Mouse (Mus musculus): ENCODE measurements at regions not wholly inside any gene's neighbourhood (a gene's known extent, or its start where the extent isn't known, plus 50 kb on each side); places are given as distances from the start of the nearest gene placed in this dataset.

- Histone ChIP-seq H3K27me3 (peaks cover 16% of the 10 kb centered on the region), H3K4me2 (no peak overlapping the region), H3K27ac (no peak overlapping the region), H3K36me3 (ENCODE audit: poor library complexity, severe bottlenecking) (no peaks in the 10 kb centered on the region), H3K4me3 (no peak overlapping the region), H3K4me1 (peaks cover 22% of the 10 kb centered on the region), H3K9me3 (replicated peaks) (no peaks in the 10 kb centered on the region), H3K9ac (no peak overlapping the region)
- 26% methylated on average over 9 of the region's 9 CpGs for WGBS
- ATAC-seq, result no peak
Measured at GRCm38 (mm10) chr4:125439856-125440255, 50.6 kb upstream of the Grik3 start.

DNA sequence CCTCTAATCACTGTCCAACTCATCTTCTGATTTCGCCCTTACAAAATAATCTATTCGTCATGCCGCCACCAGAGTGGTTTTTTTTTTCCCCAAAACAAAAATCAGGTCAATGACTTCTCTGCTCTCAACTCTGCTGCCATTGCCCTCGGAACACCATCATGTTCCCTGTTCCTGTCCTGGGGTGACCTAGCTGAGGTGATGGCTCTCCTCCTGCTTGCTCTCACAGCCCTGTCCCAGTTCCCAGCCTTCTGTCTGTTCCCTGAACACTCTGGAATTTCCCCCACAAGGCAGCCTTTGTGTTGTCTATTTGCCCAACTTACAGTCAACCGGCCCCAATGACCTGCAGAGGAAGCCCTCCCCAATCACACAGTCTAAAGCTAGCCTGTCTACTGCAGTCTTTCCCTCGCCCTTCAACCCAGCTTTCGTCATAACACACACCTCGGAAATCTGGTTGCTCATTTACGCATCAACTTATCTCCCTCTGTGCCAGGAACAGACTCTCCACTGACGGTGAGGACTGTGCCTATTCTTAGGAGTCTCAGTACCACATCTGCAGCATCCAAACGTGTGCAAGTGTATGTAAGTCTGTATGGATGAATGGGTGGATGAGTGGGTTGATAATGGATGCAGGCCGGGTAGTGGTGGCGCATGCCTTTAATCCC lies 53.2 kb upstream of the Grik3 start:
- ATAC-seq, result no peak
- peaks cover 18% of the 10 kb centered on the region for H3K4me1 ChIP-seq
- H3K27ac ChIP-seq, result no peak overlapping the region
- 84% methylated on average over 13 of the region's 13 CpGs for WGBS
- no peak overlapping the region for H3K4me2 ChIP-seq
- peaks cover 16% of the 10 kb centered on the region for H3K27me3 ChIP-seq
- no peak overlapping the region for H3K4me3 ChIP-seq
- no peak overlapping the region for H3K9ac ChIP-seq
- no peaks in the 10 kb centered on the region for H3K36me3 ChIP-seq (ENCODE audit: poor library complexity, severe bottlenecking)
- no peaks in the 10 kb centered on the region for H3K9me3 ChIP-seq (replicated peaks)

GRCm38 (mm10) chr4:125433511-125433910 lies 57.0 kb upstream of the Grik3 start:
- Histone ChIP-seq H3K27me3 (peaks cover 4% of the 10 kb centered on the region), H3K27ac (no peak overlapping the region), H3K4me1 (no peaks in the 10 kb centered on the region), H3K9ac (no peak overlapping the region), H3K9me3 (replicated peaks) (no peaks in the 10 kb centered on the region), H3K4me2 (no peak overlapping the region), H3K36me3 (ENCODE audit: poor library complexity, severe bottlenecking) (no peaks in the 10 kb centered on the region), H3K4me3 (no peak overlapping the region)
- WGBS, result 18% methylated on average over 3 of the region's 3 CpGs
- ATAC-seq, result no peak

- no peaks in the 10 kb centered on the region for H3K36me3 ChIP-seq (ENCODE audit: poor library complexity, severe bottlenecking)
- ATAC-seq, result no peak
- no peak overlapping the region for H3K9ac ChIP-seq
- no peak overlapping the region for H3K4me3 ChIP-seq
- H3K27me3 ChIP-seq, result no peaks in the 10 kb centered on the region
- no peak overlapping the region for H3K27ac ChIP-seq
- no peak overlapping the region for H3K4me2 ChIP-seq
- H3K4me1 ChIP-seq, result no peaks in the 10 kb centered on the region
- no peaks in the 10 kb centered on the region for H3K9me3 ChIP-seq (replicated peaks)
Measured at GRCm38 (mm10) chr4:125431648-125432047, 58.9 kb upstream of the Grik3 start.

DNA sequence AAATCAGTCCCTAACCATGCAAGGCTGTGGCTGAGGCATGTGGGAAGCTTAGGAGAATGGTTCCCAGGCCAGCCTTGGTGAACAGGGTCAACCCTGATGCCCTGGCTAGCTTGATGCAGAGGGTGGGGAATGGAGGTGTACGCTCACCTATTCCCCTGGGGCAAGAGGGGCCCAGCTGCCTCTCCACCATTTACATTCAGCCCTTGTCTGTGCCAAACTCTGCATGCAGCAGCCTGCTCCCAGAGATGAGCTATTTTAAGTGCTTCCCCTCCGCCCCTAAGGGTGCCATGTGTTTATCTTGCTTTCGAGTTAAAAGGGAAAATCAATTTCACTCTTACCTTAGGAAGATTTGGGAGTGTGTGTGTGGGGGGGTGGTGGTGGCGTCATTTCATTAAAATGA lies 59.7 kb upstream of the Grik3 start:
- Histone ChIP-seq H3K36me3 (ENCODE audit: poor library complexity, severe bottlenecking) (no peaks in the 10 kb centered on the region), H3K4me1 (no peaks in the 10 kb centered on the region), H3K27ac (no peak overlapping the region), H3K4me2 (no peak overlapping the region), H3K9me3 (replicated peaks) (no peaks in the 10 kb centered on the region), H3K9ac (no peak overlapping the region), H3K27me3 (no peaks in the 10 kb centered on the region), H3K4me3 (no peak overlapping the region)
- no peak for ATAC-seq
- 85% methylated on average over 4 of the region's 4 CpGs for WGBS

GRCm38 (mm10) chr4:125428736-125429135 lies 61.8 kb upstream of the Grik3 start:
- Histone ChIP-seq H3K27ac (no peak overlapping the region), H3K36me3 (ENCODE audit: poor library complexity, severe bottlenecking) (no peaks in the 10 kb centered on the region), H3K9ac (no peak overlapping the region), H3K4me2 (no peak overlapping the region), H3K27me3 (no peaks in the 10 kb centered on the region), H3K4me1 (no peaks in the 10 kb centered on the region), H3K4me3 (no peak overlapping the region), H3K9me3 (replicated peaks) (no peaks in the 10 kb centered on the region)
- ATAC-seq, result no peak
- WGBS, result 84% methylated on average over 14 of the region's 14 CpGs

GRCm38 (mm10) chr4:125420561-125421241 lies 69.8 kb upstream of the Grik3 start:
- Histone ChIP-seq H3K27ac (no peak overlapping the region), H3K9ac (no peak overlapping the region), H3K4me2 (no peak overlapping the region), H3K4me3 (no peak overlapping the region), H3K4me1 (peaks cover 10% of the 10 kb centered on the region), H3K27me3 (peaks cover 13% of the 10 kb centered on the region), H3K36me3 (ENCODE audit: poor library complexity, severe bottlenecking) (no peaks in the 10 kb centered on the region), H3K9me3 (replicated peaks) (no peaks in the 10 kb centered on the region)
- 54% methylated on average over 5 of the region's 5 CpGs for WGBS
- ATAC-seq, result no peak

- no peak for ATAC-seq
- WGBS, result 48% methylated on average over 12 of the region's 12 CpGs
- no peak overlapping the region for H3K4me3 ChIP-seq
Measured at GRCm38 (mm10) chr4:125419491-125420255, 70.8 kb upstream of the Grik3 start.

GRCm38 (mm10) chr4:125415308-125415707 lies 75.2 kb upstream of the Grik3 start:
- Histone ChIP-seq H3K36me3 (ENCODE audit: poor library complexity, severe bottlenecking) (no peaks in the 10 kb centered on the region), H3K4me1 (peaks cover 25% of the 10 kb centered on the region), H3K27ac (no peak overlapping the region), H3K4me2 (no peak overlapping the region), H3K27me3 (peaks cover 14% of the 10 kb centered on the region), H3K9me3 (replicated peaks) (no peaks in the 10 kb centered on the region), H3K4me3 (no peak overlapping the region), H3K9ac (no peak overlapping the region)
- no peak for ATAC-seq
- WGBS, result 12% methylated on average over 11 of the region's 11 CpGs

More at GRCm38 (mm10) chr4:125419491-125420255, 70.8 kb upstream of the Grik3 start:
- no peak overlapping the region for H3K4me2 ChIP-seq
- H3K27me3 ChIP-seq, result peaks cover 16% of the 10 kb centered on the region
- H3K4me1 ChIP-seq, result peaks cover 10% of the 10 kb centered on the region
- no peak overlapping the region for H3K9ac ChIP-seq
- no peaks in the 10 kb centered on the region for H3K36me3 ChIP-seq (ENCODE audit: poor library complexity, severe bottlenecking)
- no peaks in the 10 kb centered on the region for H3K9me3 ChIP-seq (replicated peaks)
- H3K27ac ChIP-seq, result no peak overlapping the region

DNA sequence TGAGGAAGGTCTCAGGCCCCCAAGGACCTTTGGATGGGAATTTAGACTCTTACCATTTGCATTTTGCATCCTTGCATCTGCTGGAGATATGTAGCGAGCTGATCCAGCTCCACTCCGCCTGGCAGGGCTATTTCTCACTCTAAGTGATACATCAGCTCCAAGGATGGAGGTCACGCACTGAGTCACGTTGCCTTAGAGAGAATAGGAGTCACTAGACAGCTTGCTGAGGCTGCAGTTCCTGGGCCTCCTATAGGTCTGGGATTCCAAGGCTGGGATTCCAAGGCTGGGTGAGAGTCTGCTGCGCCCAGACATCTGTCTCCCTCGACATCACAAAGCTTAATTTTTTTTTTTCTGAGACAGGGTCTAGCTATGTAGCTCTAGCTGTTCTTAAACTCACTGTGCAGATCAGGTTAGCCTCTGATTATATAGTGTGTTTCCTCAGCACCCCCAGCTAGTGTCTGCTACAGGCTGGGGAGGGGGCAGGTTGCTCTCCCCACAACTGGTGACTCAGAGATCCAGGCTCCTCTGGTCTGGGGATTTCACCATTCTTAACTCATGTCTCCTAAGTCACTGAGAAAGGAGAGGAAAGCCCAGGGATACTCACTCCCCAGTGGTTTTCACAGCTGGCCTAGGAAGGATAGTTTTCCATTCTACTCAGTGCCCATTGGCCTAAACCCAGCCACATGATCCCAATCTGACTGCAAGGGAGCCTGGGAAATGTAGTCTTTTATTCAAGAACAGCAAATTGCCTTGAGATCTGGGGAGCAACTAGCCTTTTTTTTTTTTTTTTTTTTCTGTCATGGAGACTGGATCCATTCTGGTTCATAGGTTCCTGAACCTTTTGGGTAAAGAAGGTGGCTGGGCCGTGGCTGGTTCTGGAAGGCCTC lies 76.4 kb upstream of the Grik3 start:
- H3K27ac ChIP-seq, result no peak overlapping the region
- H3K4me3 ChIP-seq, result no peak overlapping the region
- no peaks in the 10 kb centered on the region for H3K36me3 ChIP-seq (ENCODE audit: poor library complexity, severe bottlenecking)
- H3K27me3 ChIP-seq, result peaks cover 14% of the 10 kb centered on the region
- no peaks in the 10 kb centered on the region for H3K9me3 ChIP-seq (replicated peaks)
- H3K4me1 ChIP-seq, result peaks cover 20% of the 10 kb centered on the region
- WGBS, result 80% methylated on average over 7 of the region's 7 CpGs
- H3K4me2 ChIP-seq, result no peak overlapping the region
- peak; percentile 88 for ATAC-seq
- no peak overlapping the region for H3K9ac ChIP-seq

GRCm38 (mm10) chr4:125410736-125411441 lies 79.6 kb upstream of the Grik3 start:
- Histone ChIP-seq H3K4me3 (no peak overlapping the region), H3K4me1 (peaks cover 36% of the 10 kb centered on the region), H3K4me2 (no peak overlapping the region), H3K27me3 (peaks cover 8% of the 10 kb centered on the region), H3K36me3 (ENCODE audit: poor library complexity, severe bottlenecking) (no peaks in the 10 kb centered on the region), H3K9ac (no peak overlapping the region), H3K9me3 (replicated peaks) (no peaks in the 10 kb centered on the region), H3K27ac (peak overlapping the region; percentile 12; the same call in 1 of the 2 replicates)
- WGBS, result 31% methylated on average over 8 of the region's 8 CpGs
- ATAC-seq, result no peak
